Mouse (Mus musculus): Measurements from ENCODE around the gene Gdap1l1. TPM values are rescaled to one million over a fixed set of nuclear protein-coding genes. Genes with fewer than 3 reads are reported as not detected.
A peak's percentile ranks its signal among the peaks of the same experiment; 100 is the strongest.

Gene Gdap1l1
- total and polyA plus RNA-seq, 3 experiments, result 0.25 TPM; not detected in 2

DNA sequence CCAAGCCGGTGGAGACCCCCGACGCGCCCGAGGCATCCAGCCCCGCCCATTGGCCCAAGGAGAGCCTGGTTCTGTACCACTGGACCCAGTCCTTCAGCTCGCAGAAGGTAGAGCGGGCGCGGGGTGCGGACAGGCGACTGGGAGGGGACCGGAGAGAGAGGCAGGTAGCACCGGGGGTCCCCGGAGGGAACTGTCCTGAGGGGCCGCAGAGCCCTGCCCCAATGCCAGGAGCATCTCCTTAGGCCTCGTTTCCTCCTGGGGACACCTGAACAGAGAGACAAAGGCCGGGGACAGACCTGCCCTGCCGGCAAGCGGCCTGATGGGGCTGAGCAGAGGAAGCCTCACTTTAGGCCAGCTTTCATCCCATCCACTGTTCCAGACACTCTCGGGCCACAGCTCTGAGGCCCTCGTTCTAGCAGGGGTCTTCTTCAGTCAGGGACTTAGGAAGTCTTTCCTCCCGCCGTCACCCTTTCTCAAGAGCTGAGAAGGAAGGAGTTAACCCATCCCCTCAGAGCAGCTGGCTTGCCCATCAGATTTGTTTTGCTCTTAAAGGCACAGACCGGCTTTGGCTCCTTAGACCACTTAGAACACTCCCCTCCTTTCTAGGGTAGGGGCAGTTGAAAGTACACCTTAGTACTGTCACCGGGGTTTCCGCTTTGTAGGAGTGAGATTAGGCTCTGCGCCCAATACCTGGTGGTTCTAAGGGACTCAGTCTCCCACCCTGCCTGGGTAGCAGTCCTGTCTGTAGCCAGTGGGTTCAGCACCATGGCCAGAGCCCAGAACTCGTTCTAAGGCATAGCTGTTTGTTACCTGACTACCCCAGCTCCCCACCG, 559 bp downstream of the Gdap1l1 start:
- intact Hi-C loops (cut with DNase I), result no loop called here
- no peaks in the 10 kb centered on the region for H3K79me2 ChIP-seq (replicated peaks; ENCODE audit: control insufficient read depth, insufficient read depth, low read length)
- TF ChIP-seq POLR2A (IDR thresholded peaks at IDR 0.05; ENCODE audit: insufficient read depth, low read depth, low read length), result no peak
- no peak for TF ChIP-seq CTCF (IDR thresholded peaks at IDR 0.05)
- no peak for TF ChIP-seq EP300 (IDR thresholded peaks at IDR 0.05; ENCODE audit: insufficient read depth, low read depth, low read length)
- H3K27ac ChIP-seq, result no peak overlapping the region
- peaks cover 6% of the 10 kb centered on the region for H3K27me3 ChIP-seq (ENCODE audit: control insufficient read depth, insufficient read depth, low read length)
- WGBS, result 1% methylated on average over 30 of the region's 30 CpGs
- no peak for DNase-seq
- H3K9ac ChIP-seq (ENCODE audit: low read depth, low read length), result no peak overlapping the region
- H3K4me3 ChIP-seq, result peak overlapping the region; percentile 12; the same call in 1 of the 2 replicates
- H3K36me3 ChIP-seq (ENCODE audit: control insufficient read depth, insufficient read depth, low read length), result no peaks in the 10 kb centered on the region
- H3K4me1 ChIP-seq (ENCODE audit: control insufficient read depth, insufficient read depth, low read length), result no peaks in the 10 kb centered on the region

DNA sequence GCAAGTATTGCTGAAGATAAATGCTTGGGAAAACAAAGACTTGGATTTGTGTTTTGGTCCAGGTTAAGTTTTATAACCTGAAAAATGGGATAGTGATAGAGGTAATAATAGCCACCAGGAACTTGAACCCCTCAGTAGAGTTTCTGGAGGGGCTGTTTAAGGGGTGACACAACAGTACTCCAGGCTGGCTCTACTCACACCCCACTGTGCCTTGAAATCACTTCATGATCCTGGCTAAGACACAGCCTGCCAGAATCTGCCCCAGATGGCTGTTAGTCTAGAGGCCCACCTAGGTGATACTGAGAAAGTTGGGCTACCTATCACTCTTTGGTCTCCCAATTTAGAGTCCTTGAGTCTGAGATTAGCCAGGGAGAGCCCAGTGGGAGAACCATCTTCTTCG, 1.2 kb downstream of the Gdap1l1 start:
- Histone ChIP-seq H3K9ac (ENCODE audit: low read depth, low read length) (no peak overlapping the region), H3K36me3 (ENCODE audit: control insufficient read depth, insufficient read depth, low read length) (no peaks in the 10 kb centered on the region), H3K4me3 (no peak overlapping the region), H3K4me1 (ENCODE audit: control insufficient read depth, insufficient read depth, low read length) (no peaks in the 10 kb centered on the region), H3K79me2 (replicated peaks; ENCODE audit: control insufficient read depth, insufficient read depth, low read length) (no peaks in the 10 kb centered on the region), H3K27ac (no peak overlapping the region), H3K27me3 (ENCODE audit: control insufficient read depth, insufficient read depth, low read length) (peaks cover 6% of the 10 kb centered on the region)
- 32% methylated on average over 1 of the region's 1 CpGs for WGBS
- no peak for DNase-seq
- intact Hi-C loops (cut with DNase I), result no loop called here
- TF ChIP-seq POLR2A (IDR thresholded peaks at IDR 0.05; ENCODE audit: insufficient read depth, low read depth, low read length) (no peak), EP300 (IDR thresholded peaks at IDR 0.05; ENCODE audit: insufficient read depth, low read depth, low read length) (no peak), CTCF (IDR thresholded peaks at IDR 0.05) (no peak)

DNA sequence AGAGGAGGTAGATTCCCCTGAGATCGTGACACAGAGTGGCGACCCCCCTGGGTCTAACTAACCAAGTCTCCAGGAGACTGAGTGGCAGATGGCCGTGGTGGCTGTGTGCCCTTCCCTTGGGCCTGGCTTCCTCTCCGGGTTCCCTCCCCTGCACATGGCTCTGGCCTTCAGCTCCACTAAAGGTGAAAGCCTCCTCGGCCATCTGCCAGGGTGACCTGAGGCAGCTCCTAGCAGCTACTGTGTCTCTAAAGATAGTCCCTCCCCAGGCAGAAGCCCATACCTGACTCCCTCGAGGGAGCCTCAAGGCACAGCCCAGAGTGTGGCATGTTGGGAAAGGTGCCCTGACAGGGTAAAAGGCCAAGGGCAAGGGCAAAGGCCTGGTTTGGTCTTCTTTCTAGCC, 5.3 kb downstream of the Gdap1l1 start:
- WGBS, result 40% methylated on average over 6 of the region's 6 CpGs
- Histone ChIP-seq H3K27me3 (ENCODE audit: control insufficient read depth, insufficient read depth, low read length) (peaks cover 2% of the 10 kb centered on the region), H3K79me2 (replicated peaks; ENCODE audit: control insufficient read depth, insufficient read depth, low read length) (no peaks in the 10 kb centered on the region), H3K9ac (ENCODE audit: low read depth, low read length) (no peak overlapping the region), H3K27ac (no peak overlapping the region), H3K36me3 (ENCODE audit: control insufficient read depth, insufficient read depth, low read length) (no peaks in the 10 kb centered on the region), H3K4me3 (no peak overlapping the region), H3K4me1 (ENCODE audit: control insufficient read depth, insufficient read depth, low read length) (no peaks in the 10 kb centered on the region)
- no peak for TF ChIP-seq EP300 (IDR thresholded peaks at IDR 0.05; ENCODE audit: insufficient read depth, low read depth, low read length)
- TF ChIP-seq POLR2A (IDR thresholded peaks at IDR 0.05; ENCODE audit: insufficient read depth, low read depth, low read length), result no peak
- TF ChIP-seq CTCF (IDR thresholded peaks at IDR 0.05), result no peak
- peak; percentile 55 to 70 for DNase-seq
- intact Hi-C loops (cut with DNase I), result no loop called here

DNA sequence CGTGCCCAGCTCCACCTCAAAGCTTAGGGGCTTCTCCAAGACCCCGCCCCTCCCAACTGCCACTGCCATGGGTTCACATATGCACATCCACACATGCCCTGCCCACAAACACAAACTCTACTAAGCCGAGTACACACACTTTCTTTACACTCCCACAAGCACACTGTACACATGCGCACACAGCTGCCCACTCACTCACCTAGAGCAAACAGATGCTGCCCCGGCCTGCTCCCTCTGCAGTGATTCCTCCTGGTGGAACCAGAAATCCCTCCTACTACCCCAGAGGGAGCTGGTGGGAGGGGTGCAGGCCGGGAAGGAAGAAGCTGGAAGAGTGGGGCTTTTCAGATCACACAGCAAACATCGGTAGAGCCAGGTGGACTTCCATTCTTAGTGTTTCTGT, 5.7 kb downstream of the Gdap1l1 start:
- intact Hi-C loops (cut with DNase I), result no loop called here
- Histone ChIP-seq H3K79me2 (replicated peaks; ENCODE audit: control insufficient read depth, insufficient read depth, low read length) (no peaks in the 10 kb centered on the region), H3K4me1 (ENCODE audit: control insufficient read depth, insufficient read depth, low read length) (no peaks in the 10 kb centered on the region), H3K27me3 (ENCODE audit: control insufficient read depth, insufficient read depth, low read length) (no peaks in the 10 kb centered on the region), H3K9ac (ENCODE audit: low read depth, low read length) (no peak overlapping the region), H3K4me3 (no peak overlapping the region), H3K27ac (no peak overlapping the region), H3K36me3 (ENCODE audit: control insufficient read depth, insufficient read depth, low read length) (no peaks in the 10 kb centered on the region)
- DNase-seq, result no peak
- TF ChIP-seq EP300 (IDR thresholded peaks at IDR 0.05; ENCODE audit: insufficient read depth, low read depth, low read length), result no peak
- no peak for TF ChIP-seq POLR2A (IDR thresholded peaks at IDR 0.05; ENCODE audit: insufficient read depth, low read depth, low read length)
- no peak for TF ChIP-seq CTCF (IDR thresholded peaks at IDR 0.05)
- WGBS, result 55% methylated on average over 7 of the region's 7 CpGs

DNA sequence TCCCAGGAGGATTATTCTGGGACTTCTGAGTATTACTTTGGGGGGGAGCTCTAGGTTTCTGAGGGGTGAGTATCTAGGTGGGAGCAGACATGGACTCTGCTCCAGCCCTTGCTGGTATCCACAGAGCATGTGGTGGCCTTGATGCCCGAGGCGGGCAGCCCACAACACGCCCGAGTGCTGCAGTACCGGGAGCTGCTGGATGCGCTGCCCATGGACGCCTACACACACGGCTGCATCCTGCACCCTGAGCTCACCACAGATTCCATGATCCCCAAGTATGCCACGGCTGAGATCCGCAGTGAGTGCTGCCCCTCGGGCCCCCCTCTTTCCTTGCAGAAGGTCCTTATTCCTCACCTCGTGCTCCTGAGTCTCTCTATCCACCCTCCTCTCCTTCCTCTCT, 9.1 kb downstream of the Gdap1l1 start:
- intact Hi-C loops (cut with DNase I), result no loop called here
- no peak for DNase-seq
- Histone ChIP-seq H3K36me3 (ENCODE audit: control insufficient read depth, insufficient read depth, low read length) (no peaks in the 10 kb centered on the region), H3K27me3 (ENCODE audit: control insufficient read depth, insufficient read depth, low read length) (peaks cover 2% of the 10 kb centered on the region; the same call in 1 of the 2 replicates), H3K4me1 (ENCODE audit: control insufficient read depth, insufficient read depth, low read length) (no peaks in the 10 kb centered on the region), H3K9ac (ENCODE audit: low read depth, low read length) (no peak overlapping the region), H3K27ac (no peak overlapping the region), H3K79me2 (replicated peaks; ENCODE audit: control insufficient read depth, insufficient read depth, low read length) (no peaks in the 10 kb centered on the region), H3K4me3 (no peak overlapping the region)
- WGBS, result 71% methylated on average over 12 of the region's 12 CpGs
- TF ChIP-seq POLR2A (IDR thresholded peaks at IDR 0.05; ENCODE audit: insufficient read depth, low read depth, low read length), result no peak
- no peak for TF ChIP-seq CTCF (IDR thresholded peaks at IDR 0.05)
- no peak for TF ChIP-seq EP300 (IDR thresholded peaks at IDR 0.05; ENCODE audit: insufficient read depth, low read depth, low read length)

DNA sequence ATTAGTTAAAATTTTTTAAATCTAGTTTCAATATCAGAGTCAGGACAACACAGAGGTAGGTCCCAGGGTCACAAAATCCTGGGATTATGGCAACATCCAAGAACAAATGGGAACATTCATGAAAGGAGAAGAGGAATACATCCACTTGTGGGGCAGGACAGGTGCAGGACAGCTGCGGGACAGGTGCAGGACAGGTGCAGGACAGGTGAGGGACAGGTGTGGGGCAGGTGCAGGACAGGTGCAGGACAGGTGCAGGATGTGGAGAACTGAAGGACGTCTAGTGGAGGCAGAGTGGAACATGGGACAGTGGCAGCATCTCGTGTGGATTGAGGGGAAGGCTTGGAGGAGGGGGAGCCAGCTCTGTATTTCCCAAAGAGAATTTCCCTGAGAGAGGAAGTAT, 11.0 kb downstream of the Gdap1l1 start:
- H3K27me3 ChIP-seq (ENCODE audit: control insufficient read depth, insufficient read depth, low read length), result peaks cover 2% of the 10 kb centered on the region; the same call in 1 of the 2 replicates
- no peaks in the 10 kb centered on the region for H3K4me1 ChIP-seq (ENCODE audit: control insufficient read depth, insufficient read depth, low read length)
- intact Hi-C loops (cut with DNase I), result no loop called here
- no peak overlapping the region for H3K9ac ChIP-seq (ENCODE audit: low read depth, low read length)
- no peaks in the 10 kb centered on the region for H3K79me2 ChIP-seq (replicated peaks; ENCODE audit: control insufficient read depth, insufficient read depth, low read length)
- H3K27ac ChIP-seq, result no peak overlapping the region
- TF ChIP-seq POLR2A (IDR thresholded peaks at IDR 0.05; ENCODE audit: insufficient read depth, low read depth, low read length), result no peak
- no peak for TF ChIP-seq CTCF (IDR thresholded peaks at IDR 0.05)
- no peak for TF ChIP-seq EP300 (IDR thresholded peaks at IDR 0.05; ENCODE audit: insufficient read depth, low read depth, low read length)
- DNase-seq, result no peak
- no peak overlapping the region for H3K4me3 ChIP-seq
- WGBS, result 42% methylated on average over 3 of the region's 3 CpGs
- no peaks in the 10 kb centered on the region for H3K36me3 ChIP-seq (ENCODE audit: control insufficient read depth, insufficient read depth, low read length)

Measured in heart, adult 2 months (tissue).